Mouse (Mus musculus) hindbrain, embryonic 11.5 days (tissue): ENCODE measurements at regions not wholly inside any gene's neighbourhood (a gene's known extent, or its start where the extent isn't known, plus 50 kb on each side); places are given as distances from the start of the nearest gene placed in this dataset.

Experiments used
- ATAC-seq: fragments of 200-750 bp; cut with Nextera tagmentation; 2 replicates; pipeline ENCODE4 v1.8.0; 2017; ENCODE audit warnings: mild to moderate bottlenecking, moderate TSS enrichment, moderate library complexity; ENCODE audit not compliant: low FRiP score
- DNase-seq: peaks from one replicate; pipeline ENCODE4 v3.0.0-alpha.2; 2015; ENCODE audit warnings: low spot score
- H3K27ac ChIP-seq: fragments of 300-500 bp; sonication (generic); 2 replicates; pipeline ENCODE4 v1.5.1; 2014; ENCODE audit warnings: mild to moderate bottlenecking, low read depth, low read length
- H3K27me3 ChIP-seq: fragments of 300-500 bp; sonication (generic); 2 replicates; pipeline ENCODE4 v1.6.1; 2014; ENCODE audit warnings: mild to moderate bottlenecking, low read length, moderate library complexity, mixed read lengths; ENCODE audit not compliant: control insufficient read depth, insufficient read depth
- H3K36me3 ChIP-seq: fragments of 300-500 bp; sonication (generic); 2 replicates; pipeline ENCODE4 v1.6.1; 2014; ENCODE audit warnings: mild to moderate bottlenecking, low read length, moderate library complexity, mixed read lengths; ENCODE audit not compliant: control insufficient read depth, insufficient read depth
- H3K4me1 ChIP-seq: fragments of 300-500 bp; sonication (generic); replicated peaks from 2 replicates; pipeline ENCODE4 v1.6.1; 2014; ENCODE audit warnings: low read length, mixed read lengths; ENCODE audit not compliant: control insufficient read depth, insufficient read depth
- H3K4me2 ChIP-seq: fragments of 300-500 bp; sonication (generic); replicated peaks from 2 replicates; pipeline ENCODE4 v1.6.1; 2014; ENCODE audit warnings: mild to moderate bottlenecking, low read depth, low read length
- H3K4me3 ChIP-seq: fragments of 300-500 bp; sonication (generic); 2 replicates; pipeline ENCODE4 v1.5.1; 2014; ENCODE audit warnings: low read depth, low read length
- H3K9ac ChIP-seq: fragments of 300-500 bp; sonication (generic); 2 replicates; pipeline ENCODE4 v1.6.1; 2014; ENCODE audit warnings: low read depth, low read length
- H3K9me3 ChIP-seq: fragments of 300-500 bp; sonication (generic); 2 replicates; pipeline ENCODE4 v1.6.1; 2016; ENCODE audit warnings: low read length; ENCODE audit not compliant: control insufficient read depth
- WGBS: fragments of 180-500 bp; shearing (Covaris S2); extraction: QIAGEN DNeasy Blood & Tissue Kit; methylation state at CpG from one replicate; pipeline ENCODE4 v1.1.7; 2014; 5-methylcytosine and 5-hydroxymethylcytosine counted together

DNA sequence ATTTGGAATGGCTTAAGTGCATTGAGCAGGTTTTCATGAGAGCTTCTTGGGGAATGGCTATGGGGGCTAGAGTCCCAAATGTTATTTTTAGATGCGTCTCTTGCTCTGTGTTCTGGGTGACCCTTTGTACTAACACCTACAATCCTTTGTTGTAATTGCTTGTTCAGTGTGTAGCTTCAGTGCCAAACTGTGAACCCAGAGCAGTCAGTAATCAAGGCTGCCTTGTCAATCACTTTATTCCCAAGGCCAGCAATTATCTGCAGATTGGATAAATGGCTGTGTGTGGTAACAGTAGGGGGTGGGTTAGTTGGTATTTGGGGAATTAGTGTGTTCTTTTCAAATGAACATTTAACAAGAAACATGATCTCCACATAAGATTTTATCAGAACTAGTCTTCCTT lies 390.4 kb downstream of the Poteg start:
- Histone ChIP-seq H3K27ac (no peak overlapping the region), H3K4me3 (no peak overlapping the region), H3K9me3 (no peaks in the 10 kb centered on the region), H3K36me3 (no peaks in the 10 kb centered on the region), H3K9ac (no peak overlapping the region), H3K4me1 (no peaks in the 10 kb centered on the region), H3K27me3 (no peaks in the 10 kb centered on the region), H3K4me2 (no peak overlapping the region)
- WGBS, result 55% methylated on average over 1 of the region's 1 CpGs
- ATAC-seq (no peak), DNase-seq (peak; percentile 14)

DNA sequence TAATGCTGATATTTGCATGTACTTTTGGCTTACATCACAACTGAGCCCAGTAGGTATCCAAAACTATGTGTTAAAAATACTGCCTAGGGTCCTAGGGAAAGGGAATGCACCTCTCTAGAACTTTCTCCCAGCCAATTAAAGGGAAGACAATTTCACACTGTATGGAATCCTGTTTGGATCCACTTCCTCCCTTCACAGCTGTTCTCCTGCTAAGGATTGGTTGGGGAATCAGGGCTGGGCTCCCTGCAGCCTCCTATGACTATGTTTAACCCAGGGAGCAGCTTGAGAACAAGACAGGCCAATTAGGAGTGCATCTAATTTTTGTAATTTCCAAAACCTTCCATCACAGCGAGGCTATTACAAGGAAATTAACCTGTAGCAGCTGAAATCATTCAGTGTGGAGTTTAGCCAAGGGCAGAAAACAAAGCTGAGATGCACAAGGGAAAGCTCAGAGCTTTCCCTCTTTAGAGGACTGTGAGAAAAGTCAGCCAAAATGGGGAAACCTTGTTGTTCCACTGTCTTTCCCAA lies 419.1 kb downstream of the Poteg start:
- Histone ChIP-seq H3K9ac (no peak overlapping the region), H3K36me3 (no peaks in the 10 kb centered on the region), H3K4me3 (no peak overlapping the region), H3K4me1 (no peaks in the 10 kb centered on the region), H3K27me3 (no peaks in the 10 kb centered on the region), H3K9me3 (no peaks in the 10 kb centered on the region), H3K27ac (no peak overlapping the region), H3K4me2 (no peak overlapping the region)
- 62% methylated on average over 1 of the region's 1 CpGs for WGBS
- no peak for ATAC-seq
- no peak for DNase-seq

DNA sequence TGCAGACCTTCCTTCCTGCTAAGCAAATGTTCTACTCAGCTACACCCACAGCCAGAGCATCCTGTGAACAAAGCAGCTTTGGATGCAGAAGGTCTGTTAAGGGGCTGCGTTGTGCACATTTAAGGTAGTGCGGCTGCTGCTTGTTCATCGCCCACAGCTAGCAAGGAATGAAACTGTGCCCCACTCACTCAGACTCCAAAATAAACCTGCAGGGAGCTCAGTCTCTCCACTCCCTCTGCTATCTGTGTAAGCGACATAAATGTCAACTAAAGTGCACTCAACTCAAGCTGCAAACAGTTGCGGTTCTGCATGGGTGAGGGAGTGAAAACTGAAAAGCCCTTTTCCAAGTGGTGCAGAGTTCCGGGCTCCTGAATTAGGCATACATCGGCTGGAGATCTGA lies 421.1 kb downstream of the Poteg start:
- WGBS, result 94% methylated on average over 7 of the region's 7 CpGs
- no peak for DNase-seq
- no peaks in the 10 kb centered on the region for H3K36me3 ChIP-seq

DNA sequence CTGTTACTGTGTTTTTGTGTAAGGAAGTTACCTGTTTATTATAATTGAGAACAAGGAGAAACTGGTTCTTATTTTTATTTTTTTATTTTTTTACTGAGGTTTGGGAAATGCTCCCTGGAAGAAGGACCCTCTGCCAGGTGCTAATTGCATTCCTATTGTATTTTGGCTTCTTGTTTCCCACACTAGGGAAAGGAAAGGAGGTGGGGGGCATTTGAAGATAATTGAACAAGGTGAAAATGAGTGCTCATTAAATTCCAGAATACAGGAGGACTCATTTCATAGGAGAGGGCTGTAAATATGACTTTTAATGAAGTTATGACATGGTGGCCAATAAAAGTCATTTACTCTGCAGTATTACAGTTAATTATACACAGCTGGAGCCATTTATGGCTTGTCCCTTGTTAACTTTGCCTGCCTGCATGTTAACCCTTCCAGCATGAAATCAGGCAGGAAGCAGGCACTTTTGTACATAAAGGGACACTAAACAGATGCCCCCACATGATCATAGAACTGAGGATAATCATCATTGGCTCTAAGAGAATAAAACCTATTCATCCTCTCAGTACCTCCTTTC lies 430.3 kb downstream of the Poteg start:
- no peak overlapping the region for H3K4me2 ChIP-seq
- DNase-seq, result no peak
- no peaks in the 10 kb centered on the region for H3K4me1 ChIP-seq
- H3K27me3 ChIP-seq, result no peaks in the 10 kb centered on the region
- no peak overlapping the region for H3K27ac ChIP-seq
- no peak for ATAC-seq
- H3K9ac ChIP-seq, result no peak overlapping the region
- H3K36me3 ChIP-seq, result no peaks in the 10 kb centered on the region
- H3K9me3 ChIP-seq, result no peaks in the 10 kb centered on the region
- H3K4me3 ChIP-seq, result no peak overlapping the region

More for the DNA sequence above, 421.1 kb downstream of the Poteg start:
- no peaks in the 10 kb centered on the region for H3K27me3 ChIP-seq
- H3K4me2 ChIP-seq, result no peak overlapping the region
- no peak overlapping the region for H3K4me3 ChIP-seq
- H3K9me3 ChIP-seq, result no peaks in the 10 kb centered on the region
- no peak for ATAC-seq
- no peak overlapping the region for H3K9ac ChIP-seq
- no peak overlapping the region for H3K27ac ChIP-seq
- H3K4me1 ChIP-seq, result no peaks in the 10 kb centered on the region

DNA sequence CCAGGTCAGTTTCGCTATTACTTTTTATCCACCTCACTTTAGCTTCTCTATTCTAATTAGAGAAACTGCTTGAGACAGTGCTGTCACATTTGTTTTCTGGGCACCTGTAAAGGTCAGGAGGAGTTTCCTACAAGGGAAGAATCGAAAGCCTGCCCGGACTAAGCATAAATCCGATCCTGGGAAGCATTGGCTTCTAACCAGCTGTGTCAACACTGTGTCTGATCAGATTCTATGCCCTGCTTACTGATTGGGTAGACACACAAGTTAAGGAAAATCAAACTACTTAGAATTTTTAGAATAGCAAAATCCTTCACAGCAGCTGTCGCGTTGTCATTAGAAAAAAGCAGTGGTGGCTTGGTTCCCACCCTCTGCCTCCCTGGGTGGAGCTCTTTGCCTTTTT lies 441.8 kb downstream of the Poteg start:
- no peak overlapping the region for H3K27ac ChIP-seq
- H3K4me2 ChIP-seq, result no peak overlapping the region
- H3K4me1 ChIP-seq, result no peaks in the 10 kb centered on the region
- H3K27me3 ChIP-seq, result no peaks in the 10 kb centered on the region
- DNase-seq (no peak), ATAC-seq (no peak)
- no peak overlapping the region for H3K4me3 ChIP-seq
- H3K36me3 ChIP-seq, result no peaks in the 10 kb centered on the region
- WGBS, result 73% methylated on average over 6 of the region's 6 CpGs
- no peaks in the 10 kb centered on the region for H3K9me3 ChIP-seq
- no peak overlapping the region for H3K9ac ChIP-seq

DNA sequence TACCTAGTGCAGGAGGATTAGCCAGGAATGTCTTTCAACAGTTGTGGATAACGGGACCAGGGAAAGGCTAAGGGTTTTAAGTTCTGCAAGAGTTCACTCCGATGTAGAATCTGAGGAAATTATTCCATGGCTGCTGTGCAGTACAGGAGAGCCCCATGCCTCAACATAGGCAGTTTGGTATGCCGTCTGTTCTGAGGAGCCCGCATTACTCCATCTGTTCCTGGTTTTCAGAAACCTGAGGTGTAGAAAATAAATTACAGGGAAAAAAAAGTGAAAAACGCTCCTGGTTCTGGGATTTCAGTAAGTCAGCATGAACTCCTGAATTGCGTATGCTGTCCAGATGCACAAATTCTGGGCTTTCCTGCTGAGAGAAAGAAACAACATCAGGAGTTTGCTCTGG lies 446.9 kb downstream of the Poteg start:
- ATAC-seq (no peak), DNase-seq (no peak)
- Histone ChIP-seq H3K36me3 (no peaks in the 10 kb centered on the region), H3K4me3 (no peak overlapping the region), H3K4me1 (no peaks in the 10 kb centered on the region), H3K9me3 (no peaks in the 10 kb centered on the region), H3K27ac (no peak overlapping the region), H3K27me3 (no peaks in the 10 kb centered on the region), H3K4me2 (no peak overlapping the region), H3K9ac (no peak overlapping the region)
- 77% methylated on average over 6 of the region's 6 CpGs for WGBS

DNA sequence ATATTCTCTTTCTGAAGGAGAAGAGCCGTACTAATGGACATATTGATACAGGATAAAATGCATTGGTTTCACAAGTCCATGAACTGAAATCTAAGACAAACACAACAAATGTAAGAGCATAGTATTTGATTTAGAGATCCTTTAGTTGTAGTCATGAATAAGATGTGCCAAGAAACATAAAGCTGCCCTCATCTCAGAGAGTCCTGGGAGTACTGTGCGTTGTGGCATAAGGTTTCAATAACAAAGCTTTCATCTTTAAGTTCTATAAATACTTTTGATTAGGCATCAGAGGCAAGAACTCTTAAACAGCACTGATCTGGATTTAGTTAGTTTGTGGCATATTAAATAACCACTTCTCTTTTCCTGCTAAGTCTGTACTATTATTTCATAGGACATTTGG lies 452.6 kb downstream of the Poteg start:
- DNase-seq (no peak), ATAC-seq (no peak)
- Histone ChIP-seq H3K36me3 (no peaks in the 10 kb centered on the region), H3K27me3 (no peaks in the 10 kb centered on the region), H3K4me1 (no peaks in the 10 kb centered on the region), H3K27ac (no peak overlapping the region), H3K4me2 (no peak overlapping the region), H3K9ac (no peak overlapping the region), H3K4me3 (no peak overlapping the region), H3K9me3 (no peaks in the 10 kb centered on the region)
- 83% methylated on average over 2 of the region's 2 CpGs for WGBS

DNA sequence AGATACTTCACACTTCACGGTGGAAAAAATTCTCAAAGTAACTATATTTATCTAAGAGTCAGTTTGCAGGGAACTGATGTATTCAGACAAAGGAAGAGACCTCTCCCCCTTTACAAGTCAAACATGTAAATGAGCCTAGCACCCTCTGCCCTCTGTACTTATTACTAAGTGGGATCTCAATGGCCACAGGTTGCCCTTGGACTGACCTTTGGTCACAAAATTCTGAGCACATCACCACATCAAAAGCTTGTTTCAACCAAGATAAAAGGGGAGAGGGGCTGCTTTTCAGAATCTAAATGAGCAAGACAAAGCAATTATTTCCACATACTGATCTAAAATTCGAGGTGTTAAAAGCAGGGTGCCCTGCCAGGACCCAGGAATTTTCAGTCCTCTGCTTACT lies 456.3 kb downstream of the Poteg start:
- 17% methylated on average over 2 of the region's 2 CpGs for WGBS
- H3K9ac ChIP-seq, result no peak overlapping the region
- no peak overlapping the region for H3K4me2 ChIP-seq
- DNase-seq, result peak; percentile 8
- H3K9me3 ChIP-seq, result no peaks in the 10 kb centered on the region
- ATAC-seq, result no peak
- no peaks in the 10 kb centered on the region for H3K27me3 ChIP-seq
- no peak overlapping the region for H3K27ac ChIP-seq
- H3K36me3 ChIP-seq, result no peaks in the 10 kb centered on the region
- H3K4me1 ChIP-seq, result no peaks in the 10 kb centered on the region
- no peak overlapping the region for H3K4me3 ChIP-seq

- no peak overlapping the region for H3K27ac ChIP-seq
- no peaks in the 10 kb centered on the region for H3K36me3 ChIP-seq
- no peaks in the 10 kb centered on the region for H3K9me3 ChIP-seq
- H3K4me3 ChIP-seq, result no peak overlapping the region
- H3K4me2 ChIP-seq, result no peak overlapping the region
- H3K4me1 ChIP-seq, result no peaks in the 10 kb centered on the region
- ATAC-seq (no peak), DNase-seq (no peak)
- no peaks in the 10 kb centered on the region for H3K27me3 ChIP-seq
- no peak overlapping the region for H3K9ac ChIP-seq
- 57% methylated on average over 2 of the region's 2 CpGs for WGBS
Observed at GRCm38 (mm10) chr8:27909347-27909945, 462.0 kb downstream of the Poteg start.
